Mouse (Mus musculus) hindbrain, embryonic 12.5 days (tissue): ENCODE measurements around the gene Cacng3. TPM values are rescaled to one million over a fixed set of nuclear protein-coding genes. Genes with fewer than 3 reads are reported as not detected.

Experiments used
- ATAC-seq: fragments of 200-750 bp; cut with Nextera tagmentation; 2 replicates; pipeline ENCODE4 v1.8.0; 2017; ENCODE audit warnings: moderate TSS enrichment; ENCODE audit not compliant: low FRiP score
- H3K27ac ChIP-seq: fragments of 300-500 bp; sonication (generic); 2 replicates; pipeline ENCODE4 v1.5.1; 2016; ENCODE audit warnings: mild to moderate bottlenecking
- H3K27me3 ChIP-seq: fragments of 300-500 bp; sonication (generic); 2 replicates; pipeline ENCODE4 v1.6.1; 2016; ENCODE audit warnings: mild to moderate bottlenecking
- H3K36me3 ChIP-seq: fragments of 300-500 bp; sonication (generic); 2 replicates; pipeline ENCODE4 v1.6.1; 2016; ENCODE audit warnings: mild to moderate bottlenecking
- H3K4me1 ChIP-seq: fragments of 300-500 bp; sonication (generic); 2 replicates; pipeline ENCODE4 v1.6.1; 2016
- H3K4me2 ChIP-seq: fragments of 300-500 bp; sonication (generic); replicated peaks from 2 replicates; pipeline ENCODE4 v1.6.1; 2016; ENCODE audit warnings: mild to moderate bottlenecking
- H3K4me3 ChIP-seq: fragments of 300-500 bp; sonication (generic); 2 replicates; pipeline ENCODE4 v1.5.1; 2016; ENCODE audit warnings: mild to moderate bottlenecking
- H3K9ac ChIP-seq: fragments of 300-500 bp; sonication (generic); 2 replicates; pipeline ENCODE4 v1.6.1; 2016; ENCODE audit warnings: mild to moderate bottlenecking, moderate library complexity
- H3K9me3 ChIP-seq: fragments of 300-500 bp; sonication (generic); replicated peaks from 2 replicates; pipeline ENCODE4 v1.6.1; 2016; ENCODE audit warnings: mild to moderate bottlenecking
- WGBS: fragments of 180-500 bp; shearing (Covaris S2); methylation state at CpG from one replicate; pipeline ENCODE4 v1.1.7; 2016; 5-methylcytosine and 5-hydroxymethylcytosine counted together
- polyA plus RNA-seq: library from polyadenylated mRNA; unstranded; fragments of >200 nt; fragmentation: Nextera tagmentation; extraction: Ambion mirVana; gene quantifications from 2 replicates; pipeline ENCODE4 v1.2.1, GENCODE M21; 2016

The Cacng3 gene
- polyA plus RNA-seq, 1 experiment from 2014 or later: 2.6 TPM

DNA sequence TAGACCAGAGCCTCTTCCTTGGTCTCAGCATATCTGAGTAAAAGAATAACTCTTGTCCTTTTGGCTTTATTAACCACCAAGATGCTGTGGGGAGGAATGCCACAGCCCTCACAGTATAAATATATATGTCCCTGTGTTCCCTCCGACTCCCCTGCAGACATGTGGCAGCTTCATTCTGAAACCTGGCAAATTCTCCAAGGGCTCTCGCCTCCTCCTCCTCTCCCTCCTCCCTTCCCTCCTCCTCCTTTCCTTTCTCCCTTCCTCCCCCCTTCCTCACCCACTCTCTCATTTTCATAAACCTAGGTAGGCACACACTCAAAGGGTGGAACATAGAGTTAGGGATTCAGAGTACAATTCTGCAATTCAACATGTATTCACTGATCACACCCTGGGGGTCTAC lies 56.1 kb downstream of the Cacng3 start:
- Histone ChIP-seq H3K27ac (no peak overlapping the region), H3K9me3 (no peaks in the 10 kb centered on the region), H3K4me3 (no peak overlapping the region), H3K4me1 (no peaks in the 10 kb centered on the region), H3K27me3 (no peaks in the 10 kb centered on the region), H3K36me3 (no peaks in the 10 kb centered on the region), H3K4me2 (no peak overlapping the region), H3K9ac (no peak overlapping the region)
- no peak for ATAC-seq
- WGBS: 80% methylated on average over 2 of the region's 2 CpGs

GRCm38 (mm10) chr7:122728186-122728585 lies 57.9 kb downstream of the Cacng3 start:
- no peaks in the 10 kb centered on the region for H3K36me3 ChIP-seq
- 93% methylated on average over 8 of the region's 8 CpGs for WGBS

GRCm38 (mm10) chr7:122728846-122729245 lies 58.6 kb downstream of the Cacng3 start:
- Histone ChIP-seq H3K4me3 (no peak overlapping the region), H3K27ac (no peak overlapping the region), H3K36me3 (no peaks in the 10 kb centered on the region), H3K27me3 (no peaks in the 10 kb centered on the region), H3K9me3 (no peaks in the 10 kb centered on the region), H3K4me1 (no peaks in the 10 kb centered on the region), H3K9ac (no peak overlapping the region), H3K4me2 (no peak overlapping the region)
- ATAC-seq: no peak
- 44% methylated on average over 7 of the region's 7 CpGs for WGBS

More at GRCm38 (mm10) chr7:122728186-122728585, 57.9 kb downstream of the Cacng3 start:
- Histone ChIP-seq H3K27ac (no peak overlapping the region), H3K9ac (no peak overlapping the region), H3K4me3 (no peak overlapping the region), H3K4me2 (no peak overlapping the region), H3K27me3 (no peaks in the 10 kb centered on the region), H3K4me1 (no peaks in the 10 kb centered on the region), H3K9me3 (no peaks in the 10 kb centered on the region)
- no peak for ATAC-seq

GRCm38 (mm10) chr7:122735323-122735722 lies 65.0 kb downstream of the Cacng3 start:
- 57% methylated on average over 11 of the region's 11 CpGs for WGBS
- H3K27me3 ChIP-seq: no peaks in the 10 kb centered on the region
- no peak for ATAC-seq
- no peaks in the 10 kb centered on the region for H3K36me3 ChIP-seq
- 0 out of 2 replicates have a peak overlapping the region, but pooled peaks have one; percentile 18 for H3K27ac ChIP-seq
- no peak overlapping the region for H3K4me2 ChIP-seq
- peaks cover 4% of the 10 kb centered on the region; the same call in 1 of the 2 replicates for H3K4me1 ChIP-seq
- no peak overlapping the region for H3K9ac ChIP-seq
- no peak overlapping the region for H3K4me3 ChIP-seq
- no peaks in the 10 kb centered on the region for H3K9me3 ChIP-seq

GRCm38 (mm10) chr7:122738541-122738940 lies 68.2 kb downstream of the Cacng3 start:
- no peak overlapping the region for H3K27ac ChIP-seq
- H3K4me1 ChIP-seq: peaks cover 4% of the 10 kb centered on the region; the same call in 1 of the 2 replicates
- no peak for ATAC-seq
- H3K27me3 ChIP-seq: no peaks in the 10 kb centered on the region
- WGBS: 50% methylated on average over 5 of the region's 5 CpGs
- H3K9ac ChIP-seq: no peak overlapping the region
- H3K4me3 ChIP-seq: no peak overlapping the region
- H3K9me3 ChIP-seq: no peaks in the 10 kb centered on the region
- no peak overlapping the region for H3K4me2 ChIP-seq
- H3K36me3 ChIP-seq: no peaks in the 10 kb centered on the region

DNA sequence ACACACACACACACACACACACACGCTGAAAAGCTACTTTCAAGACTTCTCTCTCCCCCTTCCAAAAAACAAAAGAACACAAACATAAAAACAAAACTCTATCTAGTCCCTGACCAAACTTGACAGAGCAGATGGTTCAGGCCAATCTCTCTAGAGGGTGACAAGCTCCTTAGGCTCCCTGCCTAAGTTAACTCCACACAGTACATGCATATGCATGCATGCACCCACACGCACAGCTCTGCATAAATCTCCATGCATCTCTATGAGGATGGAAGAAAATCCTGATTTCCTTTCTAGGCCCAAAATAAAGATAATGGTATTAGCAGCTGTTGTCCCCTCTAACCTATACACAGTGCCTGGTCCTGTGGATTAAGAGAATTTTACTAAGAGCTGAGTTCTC lies 70.4 kb downstream of the Cacng3 start:
- Histone ChIP-seq H3K27ac (no peak overlapping the region), H3K4me3 (no peak overlapping the region), H3K9me3 (no peaks in the 10 kb centered on the region), H3K9ac (no peak overlapping the region), H3K27me3 (no peaks in the 10 kb centered on the region), H3K4me2 (no peak overlapping the region), H3K36me3 (no peaks in the 10 kb centered on the region), H3K4me1 (no peaks in the 10 kb centered on the region)
- ATAC-seq: no peak
- WGBS: 82% methylated on average over 2 of the region's 2 CpGs

DNA sequence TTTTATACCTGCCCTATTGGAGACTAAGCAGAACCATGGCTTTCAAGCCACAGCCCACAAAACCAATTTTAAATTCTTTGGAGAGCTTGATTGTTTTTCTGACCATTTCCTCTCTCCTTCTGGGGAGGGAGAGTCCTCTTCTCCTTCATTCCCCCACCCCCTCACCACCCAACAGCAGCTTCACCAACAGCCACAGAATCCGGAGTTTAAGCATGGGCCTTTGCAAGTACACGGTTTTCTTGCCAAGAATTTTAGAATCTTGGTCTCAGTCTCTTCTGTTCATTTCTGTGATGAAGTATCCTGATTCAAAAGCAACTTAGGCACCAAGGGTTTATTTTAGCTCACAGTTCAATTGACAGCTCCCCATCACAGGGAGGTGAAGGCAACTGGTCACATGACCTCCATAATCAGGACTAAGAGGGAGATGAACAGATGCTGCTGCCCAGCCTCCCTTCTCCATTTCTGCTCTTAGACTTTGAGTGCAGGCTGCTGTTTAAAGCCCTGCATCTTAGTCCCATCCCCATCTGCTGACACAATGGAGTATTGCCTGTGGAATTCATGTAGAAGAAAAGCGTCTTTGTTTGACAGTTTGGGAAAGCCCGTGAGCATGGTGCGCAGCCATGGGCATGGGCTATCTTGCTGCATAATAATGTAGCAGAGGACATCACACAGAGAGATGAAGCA lies 85.8 kb downstream of the Cacng3 start:
- 75% methylated on average over 5 of the region's 5 CpGs for WGBS
- H3K4me3 ChIP-seq: no peak overlapping the region

GRCm38 (mm10) chr7:122758645-122759044 lies 88.4 kb downstream of the Cacng3 start:
- Histone ChIP-seq H3K36me3 (no peaks in the 10 kb centered on the region), H3K4me3 (no peak overlapping the region), H3K27me3 (no peaks in the 10 kb centered on the region), H3K27ac (no peak overlapping the region), H3K4me2 (no peak overlapping the region), H3K4me1 (no peaks in the 10 kb centered on the region), H3K9me3 (peaks cover 9% of the 10 kb centered on the region; the same call in 1 of the 2 replicates), H3K9ac (no peak overlapping the region)
- WGBS: 76% methylated on average over 3 of the region's 3 CpGs
- no peak for ATAC-seq

More for the DNA sequence above, 85.8 kb downstream of the Cacng3 start:
- ATAC-seq: no peak
- H3K27ac ChIP-seq: no peak overlapping the region
- no peaks in the 10 kb centered on the region for H3K27me3 ChIP-seq
- H3K9me3 ChIP-seq: no peaks in the 10 kb centered on the region
- no peaks in the 10 kb centered on the region for H3K36me3 ChIP-seq
- no peak overlapping the region for H3K4me2 ChIP-seq
- no peak overlapping the region for H3K9ac ChIP-seq
- peaks cover 5% of the 10 kb centered on the region; the same call in 1 of the 2 replicates for H3K4me1 ChIP-seq

- Histone ChIP-seq H3K36me3 (no peaks in the 10 kb centered on the region), H3K4me1 (no peaks in the 10 kb centered on the region), H3K9ac (no peak overlapping the region), H3K27ac (no peak overlapping the region), H3K27me3 (no peaks in the 10 kb centered on the region), H3K4me2 (no peak overlapping the region), H3K4me3 (no peak overlapping the region), H3K9me3 (peaks cover 9% of the 10 kb centered on the region; the same call in 1 of the 2 replicates)
- 71% methylated on average over 5 of the region's 5 CpGs for WGBS
- no peak for ATAC-seq
These were observed 94.2 kb downstream of the Cacng3 start for GRCm38 (mm10) chr7:122764506-122764905.

DNA sequence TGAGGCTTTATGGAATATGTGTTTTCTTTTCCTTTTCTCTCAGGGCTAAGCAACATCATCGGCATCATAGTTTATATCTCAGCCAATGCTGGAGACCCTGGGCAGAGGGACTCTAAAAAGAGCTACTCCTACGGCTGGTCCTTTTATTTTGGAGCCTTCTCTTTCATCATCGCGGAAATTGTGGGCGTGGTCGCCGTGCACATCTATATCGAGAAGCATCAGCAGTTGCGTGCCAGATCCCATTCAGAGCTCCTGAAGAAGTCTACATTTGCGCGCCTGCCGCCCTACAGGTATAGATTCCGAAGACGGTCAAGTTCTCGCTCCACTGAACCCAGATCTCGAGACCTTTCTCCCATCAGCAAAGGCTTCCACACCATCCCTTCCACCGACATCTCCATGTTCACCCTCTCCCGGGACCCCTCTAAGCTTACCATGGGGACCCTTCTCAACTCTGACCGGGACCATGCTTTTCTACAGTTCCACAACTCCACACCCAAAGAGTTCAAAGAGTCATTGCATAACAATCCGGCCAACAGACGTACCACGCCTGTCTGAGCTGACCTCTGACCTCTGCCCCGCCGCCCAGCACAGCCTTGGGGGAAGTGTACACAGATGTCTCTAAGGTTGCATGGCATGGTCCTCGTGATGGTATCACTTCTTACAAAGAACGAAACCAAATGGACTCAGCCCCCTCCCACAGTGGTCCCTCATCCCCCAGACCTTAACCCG lies 98.2 kb downstream of the Cacng3 start:
- WGBS: 88% methylated on average over 27 of the region's 27 CpGs
- no peaks in the 10 kb centered on the region for H3K27me3 ChIP-seq

DNA sequence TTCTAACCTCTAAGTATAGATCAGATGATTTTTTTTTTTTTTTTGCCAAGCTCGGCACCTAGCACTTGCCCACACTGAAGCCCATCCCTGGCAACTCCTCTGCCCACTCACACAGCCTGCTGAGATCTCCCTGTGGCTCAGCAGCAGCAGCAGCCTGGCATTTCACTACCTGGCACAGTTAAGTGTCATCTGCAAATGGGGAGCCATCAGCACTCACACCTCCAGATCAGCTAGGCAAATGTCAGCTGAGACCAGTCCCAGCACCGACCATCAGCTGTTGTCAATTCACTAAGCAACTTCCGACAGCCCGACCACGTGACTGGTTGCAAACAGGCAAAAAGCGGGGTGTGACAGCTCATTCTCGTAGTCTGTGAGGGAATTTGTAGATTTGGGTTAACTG lies 109.3 kb downstream of the Cacng3 start:
- 82% methylated on average over 7 of the region's 7 CpGs for WGBS
- no peak overlapping the region for H3K4me2 ChIP-seq
- no peak overlapping the region for H3K9ac ChIP-seq
- H3K4me3 ChIP-seq: no peak overlapping the region
- H3K27me3 ChIP-seq: no peaks in the 10 kb centered on the region
- no peaks in the 10 kb centered on the region for H3K9me3 ChIP-seq
- no peak for ATAC-seq
- no peak overlapping the region for H3K27ac ChIP-seq
- no peaks in the 10 kb centered on the region for H3K4me1 ChIP-seq
- H3K36me3 ChIP-seq: no peaks in the 10 kb centered on the region

More for the DNA sequence above, 98.2 kb downstream of the Cacng3 start:
- H3K27ac ChIP-seq: no peak overlapping the region
- H3K9ac ChIP-seq: no peak overlapping the region
- H3K9me3 ChIP-seq: no peaks in the 10 kb centered on the region
- H3K4me2 ChIP-seq: no peak overlapping the region
- no peak for ATAC-seq
- H3K4me1 ChIP-seq: no peaks in the 10 kb centered on the region
- H3K4me3 ChIP-seq: no peak overlapping the region
- no peaks in the 10 kb centered on the region for H3K36me3 ChIP-seq

- no peak for ATAC-seq
- WGBS: 82% methylated on average over 7 of the region's 7 CpGs
- no peak overlapping the region for H3K4me2 ChIP-seq
These were observed 119.6 kb downstream of the Cacng3 start for GRCm38 (mm10) chr7:122789929-122790328.

More at GRCm38 (mm10) chr7:122789929-122790328, 119.6 kb downstream of the Cacng3 start:
- no peaks in the 10 kb centered on the region for H3K9me3 ChIP-seq
- H3K27me3 ChIP-seq: no peaks in the 10 kb centered on the region
- no peaks in the 10 kb centered on the region for H3K4me1 ChIP-seq
- no peak overlapping the region for H3K27ac ChIP-seq
- no peaks in the 10 kb centered on the region for H3K36me3 ChIP-seq
- H3K9ac ChIP-seq: no peak overlapping the region
- H3K4me3 ChIP-seq: no peak overlapping the region
